Mouse (Mus musculus) frontal cortex, postnatal 10 days (tissue): Measurements from ENCODE around the gene Rabif.
"Not testable (repeated sequence)": the region's sequence is repeated elsewhere in the genome, so short reads cannot be mapped to it uniquely, and the experiment has no call there.

Experiments
- DNase-seq, 2 experiments: peaks; one replicate each; pipeline ENCODE4 v3.0.0; 2022; ENCODE audit warnings: low spot score in 2 of 2, mixed read lengths in 1 of 2

Rabif gene

DNA sequence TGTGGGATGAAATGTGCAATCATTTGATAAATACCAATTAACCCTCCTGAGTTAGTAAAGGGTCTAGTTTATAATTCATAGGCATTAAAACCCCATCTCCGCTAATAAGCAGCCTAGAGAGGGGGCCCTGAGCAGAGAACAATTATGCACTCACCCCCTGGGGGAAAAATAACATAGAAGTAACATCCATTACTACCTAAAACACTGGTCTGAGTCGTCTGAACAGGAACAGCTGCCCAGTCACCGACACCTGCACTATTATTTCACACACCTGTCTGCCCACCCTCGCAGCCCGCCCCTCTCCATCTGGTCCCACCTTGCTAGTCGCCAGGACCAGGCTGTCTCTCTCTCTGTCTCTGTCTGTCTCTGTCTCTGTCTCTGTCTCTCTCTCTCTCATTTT, 18.1 kb downstream of the Rabif start:
- DNase-seq: no peak

- no peak for DNase-seq
These were observed 18.9 kb downstream of the Rabif start for GRCm38 (mm10) chr1:134513312-134513860.

DNA sequence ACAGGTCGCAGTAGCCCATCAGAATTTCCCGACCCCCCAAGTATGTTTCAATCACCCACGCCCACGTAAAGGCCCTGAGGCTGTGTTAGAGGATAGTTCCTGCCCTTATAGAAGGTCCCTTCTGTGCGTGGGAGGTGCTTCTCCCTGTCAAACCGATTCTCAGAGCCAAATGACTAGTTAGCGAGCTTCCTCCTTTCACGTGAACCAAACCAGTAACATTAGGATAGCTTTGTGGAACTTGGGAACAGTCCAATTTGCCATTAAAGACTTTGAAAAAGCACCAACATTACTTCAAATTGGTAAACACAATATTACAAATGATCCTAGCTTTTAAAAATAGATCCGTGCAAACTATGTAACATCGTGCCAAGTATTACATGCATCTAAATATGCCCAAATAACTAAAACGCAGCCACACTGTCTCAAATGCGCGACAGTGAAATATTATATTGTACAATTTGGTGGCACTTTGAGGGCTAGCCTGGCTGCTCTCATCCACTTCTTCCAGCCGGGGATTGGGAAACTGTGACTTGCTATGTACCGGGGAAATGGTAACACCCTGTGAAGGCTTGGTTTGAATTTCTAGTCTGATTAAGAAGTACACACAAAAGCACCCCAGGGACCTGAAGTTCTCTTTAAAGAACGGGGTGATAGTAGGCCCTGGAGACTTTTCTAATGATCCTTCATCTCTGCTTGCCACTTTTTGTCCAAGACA, 19.6 kb downstream of the Rabif start:
- DNase-seq: no peak

DNA sequence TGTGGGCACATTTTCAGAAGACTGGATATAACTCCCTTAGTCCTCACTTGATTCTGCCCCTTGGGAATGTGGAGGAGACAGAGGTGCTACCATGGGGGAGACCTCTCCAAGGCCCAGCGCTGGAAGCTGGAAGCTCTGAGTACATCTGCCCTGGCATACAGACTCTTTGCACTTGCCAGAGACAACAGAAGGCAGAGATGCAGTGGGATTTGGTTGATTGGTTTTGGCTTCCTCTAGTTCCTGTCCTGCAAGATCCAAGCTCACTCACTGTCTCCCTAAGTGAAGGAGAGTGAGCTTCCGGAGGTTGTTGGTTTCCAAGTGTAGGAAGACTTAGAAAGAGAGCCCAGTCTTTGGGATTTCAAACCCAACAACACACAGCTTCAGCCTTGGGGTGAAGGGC, 21.4 kb downstream of the Rabif start:
- DNase-seq: no peak

DNA sequence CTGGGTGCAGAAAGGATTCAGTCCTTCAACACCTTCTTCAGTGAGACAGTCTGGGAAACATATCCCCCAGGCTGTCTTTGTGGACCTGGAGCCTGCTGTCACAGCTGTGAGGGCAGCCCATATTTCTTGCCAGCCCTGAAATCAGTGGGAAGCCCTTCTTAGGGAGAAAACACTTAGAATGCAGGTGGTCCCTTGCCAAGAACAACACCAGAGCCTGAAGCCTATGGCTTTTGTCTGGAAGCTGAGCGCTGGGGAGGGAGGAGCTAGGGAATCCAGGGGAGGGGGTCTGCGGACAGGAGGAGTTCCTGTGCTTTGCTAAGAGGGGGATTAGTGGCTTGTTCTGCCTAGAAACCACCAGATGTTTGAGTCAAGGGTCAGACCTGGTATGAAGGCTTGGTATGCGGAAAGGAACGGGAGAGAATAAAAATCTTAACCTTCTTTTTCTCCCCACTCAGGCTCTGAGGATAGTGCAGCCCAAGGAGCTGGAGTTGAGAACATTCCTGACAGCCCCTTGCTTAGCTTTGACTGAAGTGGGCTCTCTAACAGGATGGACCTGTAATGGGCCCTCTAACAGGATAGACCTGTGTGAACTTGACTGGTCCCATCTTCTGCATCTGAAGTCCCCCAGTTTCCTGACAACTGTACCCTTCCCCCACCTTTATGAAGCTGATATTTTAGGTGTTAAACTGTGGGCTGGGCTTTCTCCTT, 22.2 kb downstream of the Rabif start:
- DNase-seq: no peak

GRCm38 (mm10) chr1:134517841-134518240, 23.4 kb downstream of the Rabif start:
- not testable (repeated sequence) for DNase-seq

- DNase-seq: peak; percentile 62 to 69
These were observed 24.2 kb downstream of the Rabif start for GRCm38 (mm10) chr1:134518677-134519076.

DNA sequence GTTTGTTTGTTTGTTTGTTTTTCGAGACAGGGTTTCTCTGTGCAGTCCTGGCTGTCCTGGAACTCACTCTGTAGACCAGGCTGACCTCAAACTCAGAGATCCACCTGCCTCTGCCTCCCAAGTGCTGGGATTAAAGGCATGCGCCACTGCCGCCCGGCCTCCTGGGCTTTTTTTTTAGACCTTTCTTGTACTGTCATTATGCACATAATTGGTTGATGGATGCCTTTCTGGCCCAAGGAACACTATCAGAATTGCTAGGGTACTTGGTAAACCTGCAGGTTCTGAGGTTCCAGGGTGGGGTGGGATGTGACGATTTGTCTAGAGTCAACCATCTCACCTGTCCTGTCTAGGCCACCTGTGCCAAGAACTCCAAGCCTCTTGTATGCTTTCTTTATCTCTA, 24.8 kb downstream of the Rabif start:
- DNase-seq: not testable (repeated sequence)

- DNase-seq: no peak
These were observed 25.7 kb downstream of the Rabif start for GRCm38 (mm10) chr1:134520001-134520721.

- DNase-seq: no peak
These were observed 26.7 kb downstream of the Rabif start for GRCm38 (mm10) chr1:134521163-134521562.

- DNase-seq: no peak
These were observed 27.9 kb downstream of the Rabif start for GRCm38 (mm10) chr1:134522325-134522724.

- no peak for DNase-seq
These were observed 30.0 kb downstream of the Rabif start for GRCm38 (mm10) chr1:134524424-134524823.

DNA sequence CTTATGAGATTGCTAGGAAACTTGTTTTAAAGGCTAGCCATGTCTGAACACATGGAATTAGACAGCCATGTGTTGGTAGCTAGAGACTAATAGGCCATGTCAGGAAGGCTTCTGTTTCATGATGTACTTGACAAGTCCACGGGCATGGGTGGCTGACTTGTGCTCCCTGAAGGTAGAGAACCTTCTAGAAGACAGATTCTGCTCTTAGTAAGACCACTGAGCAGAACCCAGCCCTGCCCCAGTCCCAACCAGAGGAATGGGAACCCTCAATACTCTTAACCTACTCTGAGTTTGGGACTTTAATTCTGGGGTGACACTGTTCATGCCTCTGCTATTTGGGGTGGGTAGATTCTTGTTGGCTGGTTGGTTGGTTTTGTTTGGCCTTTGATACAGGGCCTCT, 30.6 kb downstream of the Rabif start:
- DNase-seq: no peak

DNA sequence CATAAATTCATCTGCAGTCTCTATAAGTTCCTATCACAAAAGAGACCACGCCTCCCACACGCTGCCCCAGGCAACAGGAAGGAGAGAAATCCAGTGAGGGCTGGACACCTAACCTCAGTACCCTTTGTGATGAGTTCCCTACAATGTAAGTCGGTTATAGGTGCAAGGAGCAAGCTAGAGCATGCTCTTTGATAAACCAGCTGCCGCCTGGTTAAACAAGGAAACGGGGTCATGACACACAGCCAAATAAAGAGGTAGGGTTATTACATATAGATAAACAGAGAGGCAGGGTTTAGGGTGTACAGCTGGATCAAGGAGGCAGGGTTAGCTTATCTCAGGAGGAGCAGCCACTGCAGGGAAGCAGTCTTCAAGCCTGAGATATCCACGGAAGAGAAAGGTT, 32.3 kb downstream of the Rabif start:
- no peak for DNase-seq

DNA sequence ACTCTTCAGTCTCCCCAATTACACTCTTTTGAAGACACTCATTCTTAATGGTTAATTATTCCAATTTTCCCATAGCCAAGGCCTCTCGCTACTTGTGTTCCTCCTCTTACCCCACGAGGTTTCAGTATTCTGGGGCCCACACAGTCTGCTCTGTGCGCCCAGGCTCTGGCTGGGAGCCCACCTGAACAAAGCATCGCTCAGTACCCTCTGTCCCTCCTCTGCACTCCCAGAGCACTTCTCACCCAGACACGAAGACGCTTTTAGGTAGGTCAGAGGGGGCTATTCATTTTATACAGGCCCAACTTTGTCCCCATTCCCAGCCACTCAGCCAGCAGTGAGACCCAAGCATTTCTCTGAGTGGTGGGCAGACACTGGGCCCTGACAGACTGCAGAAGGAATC, 36.2 kb downstream of the Rabif start:
- peak; percentile 55 to 66 for DNase-seq

- not testable (repeated sequence) for DNase-seq
These were observed 39.3 kb downstream of the Rabif start for GRCm38 (mm10) chr1:134533710-134534109.

DNA sequence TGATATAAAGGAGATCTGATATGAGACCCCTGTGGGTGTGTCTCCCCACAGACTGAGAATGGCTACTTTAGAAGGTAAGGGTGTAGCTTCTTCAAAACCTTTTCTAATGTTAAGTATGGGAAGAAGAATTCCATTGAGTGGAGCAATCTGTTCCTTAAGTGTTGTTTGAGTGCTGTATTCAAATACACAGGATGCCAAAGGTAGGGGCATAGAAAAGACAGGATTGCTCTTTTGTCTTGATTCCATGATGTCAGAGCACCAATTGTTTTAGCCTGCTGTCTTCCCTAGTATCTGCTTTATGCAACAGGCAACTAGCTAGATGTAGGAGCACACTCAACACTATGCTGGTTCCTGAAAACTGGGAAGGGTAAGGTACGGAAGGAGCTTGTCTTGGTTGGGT, 40.6 kb downstream of the Rabif start:
- no peak for DNase-seq

- no peak for DNase-seq
These were observed 41.1 kb downstream of the Rabif start for GRCm38 (mm10) chr1:134535513-134535912.

GRCm38 (mm10) chr1:134540610-134541009, 46.2 kb downstream of the Rabif start:
- no peak for DNase-seq

- no peak for DNase-seq
These were observed 53.8 kb downstream of the Rabif start for GRCm38 (mm10) chr1:134548231-134548630.

DNA sequence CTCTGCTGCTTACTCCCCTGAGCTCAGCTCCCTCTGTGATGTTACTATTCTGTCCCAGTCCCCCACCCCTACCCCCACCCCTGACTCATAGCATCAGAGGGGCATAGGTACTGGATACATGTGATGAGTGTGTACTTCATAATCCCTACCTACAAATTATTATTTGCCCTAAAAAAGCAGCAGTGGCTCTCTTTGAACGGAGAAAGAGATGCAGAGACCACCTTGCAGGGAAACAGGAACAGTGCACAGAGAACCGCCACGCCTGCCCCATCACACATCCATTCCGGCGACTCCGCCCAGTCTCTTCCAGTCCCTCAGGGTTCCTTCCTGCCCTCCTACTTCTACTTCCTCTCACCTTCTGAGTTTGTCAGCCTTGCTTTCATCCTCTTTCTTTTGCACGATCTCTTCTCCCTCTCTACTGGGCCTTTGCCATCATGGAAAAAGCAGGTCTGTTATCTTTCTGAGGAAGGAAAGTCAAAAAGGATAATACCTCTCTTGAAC, 55.2 kb downstream of the Rabif start, which contains the start of gene Mgat4e:
TSS of gene Mgat4e (minus strand) at position 51 of the 501 bp plus-strand sequence.
- DNase-seq: no peak

DNA sequence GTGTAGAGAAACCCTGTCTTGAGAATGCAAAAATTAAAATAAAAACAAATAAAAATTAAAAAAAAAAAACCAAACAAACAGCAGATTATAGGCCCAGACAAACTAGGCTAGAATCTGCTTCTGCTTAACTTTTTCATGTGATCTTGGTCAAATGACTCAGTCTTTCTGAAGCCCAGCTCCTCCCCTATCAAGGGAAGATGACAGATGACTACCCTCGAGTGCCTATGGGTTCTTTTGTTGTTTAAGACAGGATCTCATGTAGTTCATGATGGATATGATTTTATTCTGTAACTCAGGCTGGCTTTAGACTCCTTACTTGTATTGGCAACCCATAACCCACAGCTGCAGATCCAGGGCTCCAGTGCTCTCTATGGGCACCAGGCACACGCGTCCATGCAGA, 57.4 kb downstream of the Rabif start:
- no peak for DNase-seq
